Mouse (Mus musculus) mouse embryonic stem cell (cell line): Measurements from ENCODE around the gene Stk11.

ENCODE experiments used
- in situ Hi-C, 2 experiments: fragments of 300-500 bp; cut with MboI; formaldehyde crosslinking; loops; 1 replicate in 1 of 2; 3 replicates in 1 of 2; pipeline ENCODE4 v1.14.3; 2019 to 2020; ENCODE audit warnings: low sequenced_read_pairs in 2 of 2, low pct_unique_long_range_greater_than_20kb in 1 of 2, mixed read lengths in 1 of 2; ENCODE audit not compliant: unreplicated experiment in 1 of 2

The Stk11 gene

DNA sequence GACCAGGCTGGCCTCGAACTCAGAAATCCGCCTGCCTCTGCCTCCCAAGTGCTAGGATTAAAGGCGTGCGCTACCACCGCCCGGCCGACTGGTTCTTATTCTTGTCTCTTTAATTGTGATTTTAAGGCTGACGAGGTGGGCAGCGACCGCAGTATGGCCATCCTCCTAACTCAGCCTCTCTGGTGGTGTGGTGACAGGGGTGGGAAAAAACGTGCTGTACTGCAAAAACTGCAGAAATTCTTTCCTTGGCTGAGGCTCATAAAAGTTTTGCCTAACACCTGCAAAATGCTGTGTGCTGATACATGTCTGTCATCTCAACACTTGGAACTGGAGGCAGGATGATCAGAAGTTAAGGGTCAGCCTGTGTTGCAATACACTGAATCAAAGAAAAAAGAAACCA, 57.8 kb downstream of the Stk11 start:
- in situ Hi-C loops: no loop called here

DNA sequence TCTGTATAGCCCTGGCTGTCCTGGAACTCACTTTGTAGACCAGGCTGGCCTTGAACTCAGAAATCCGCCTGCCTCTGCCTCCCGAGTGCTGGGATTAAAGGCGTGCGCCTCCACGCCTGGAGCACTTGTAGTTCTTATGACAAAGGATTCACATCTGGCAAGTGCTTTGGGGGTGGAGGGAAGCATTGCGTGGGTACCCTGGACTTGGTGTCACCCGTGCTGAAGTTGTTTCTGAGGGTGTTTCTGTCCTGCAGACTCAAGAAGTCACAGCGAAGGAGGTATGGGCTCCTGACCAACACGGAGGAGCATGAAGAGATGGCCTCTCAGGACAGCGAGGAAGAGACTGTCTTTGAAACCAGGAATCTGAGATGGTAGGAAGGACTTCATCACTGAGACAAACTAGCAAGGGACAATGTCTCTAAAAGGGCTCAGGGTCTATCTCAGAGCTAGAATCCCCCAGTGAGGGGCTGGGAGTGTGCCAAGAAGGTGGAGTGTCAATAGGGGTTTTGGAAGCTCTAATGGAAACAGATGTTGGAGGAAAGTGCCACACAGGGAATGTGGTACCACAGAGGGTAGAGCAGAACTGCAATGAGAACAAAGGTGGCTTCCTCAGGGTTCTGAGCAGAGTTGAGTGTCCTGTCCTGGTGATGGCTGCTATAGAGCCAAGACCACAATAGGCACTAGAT, 58.5 kb downstream of the Stk11 start:
- in situ Hi-C loops: no loop called here

DNA sequence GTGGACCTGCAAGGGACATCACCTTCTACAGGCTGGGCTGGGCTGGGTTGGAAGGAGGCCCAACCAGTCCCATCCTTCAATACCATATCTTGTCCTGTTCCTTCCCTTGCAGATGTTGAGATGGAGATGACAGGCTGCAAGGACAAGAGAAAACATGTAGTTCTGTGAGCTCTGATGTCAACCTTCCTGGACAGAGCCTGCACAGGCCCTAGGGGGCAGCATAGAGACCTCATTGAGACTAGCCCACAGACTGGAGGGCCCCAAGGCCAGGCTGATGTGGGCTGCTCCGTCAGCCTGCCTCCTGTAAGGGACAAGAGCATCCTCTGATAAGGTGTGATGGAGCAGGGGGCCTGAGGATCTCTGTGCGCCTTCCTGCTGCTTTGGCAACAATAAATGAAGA, 59.1 kb downstream of the Stk11 start:
- in situ Hi-C loops: loop anchor here (5.0 to 25.0 kb wide), 2 partner anchors 73 to 188 kb away; partner anchors contain the start of genes Ndufs7 (in 2 of the 2) and Plk5 (in 1 of the 2)

DNA sequence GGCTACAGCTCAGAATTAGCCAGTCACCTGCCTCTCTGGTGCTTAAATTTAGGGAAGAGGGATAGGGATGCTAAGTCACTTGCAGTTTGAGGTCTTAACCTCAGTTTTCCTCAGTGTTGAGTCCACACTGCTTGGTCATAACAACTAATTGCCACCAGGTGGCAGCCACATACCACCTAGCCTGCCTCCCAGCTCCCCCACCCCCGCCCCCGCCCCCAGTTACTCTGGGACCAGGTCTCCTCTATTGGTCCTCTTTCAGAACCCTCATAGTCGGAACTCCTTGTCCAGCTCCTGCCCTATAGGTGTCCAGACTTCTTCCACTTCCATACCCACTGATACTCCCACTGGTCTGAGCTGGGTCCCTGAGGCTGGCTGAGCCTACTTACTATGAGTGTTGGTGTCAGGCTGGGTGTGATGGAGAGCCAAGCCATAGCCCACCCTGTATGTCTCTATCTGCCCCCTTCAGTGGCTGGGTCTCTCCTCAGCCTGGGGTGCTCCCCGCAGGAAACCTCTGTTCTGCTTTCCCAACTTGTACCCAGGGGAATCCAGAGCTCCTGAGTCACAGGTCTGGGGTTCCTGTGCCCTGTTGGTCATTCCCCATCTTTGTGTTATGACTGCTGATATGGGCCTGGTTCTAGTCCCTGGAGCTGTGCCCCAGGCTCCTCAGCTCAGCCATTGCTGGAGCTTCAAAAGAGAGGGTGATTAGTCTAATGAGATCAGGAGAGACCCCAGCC, 60.1 kb downstream of the Stk11 start:
- in situ Hi-C loops: loop anchor here (5.0 to 25.0 kb wide), 2 partner anchors 72 to 187 kb away; partner anchors contain the start of genes Ndufs7 (in 2 of the 2) and Plk5 (in 1 of the 2)

DNA sequence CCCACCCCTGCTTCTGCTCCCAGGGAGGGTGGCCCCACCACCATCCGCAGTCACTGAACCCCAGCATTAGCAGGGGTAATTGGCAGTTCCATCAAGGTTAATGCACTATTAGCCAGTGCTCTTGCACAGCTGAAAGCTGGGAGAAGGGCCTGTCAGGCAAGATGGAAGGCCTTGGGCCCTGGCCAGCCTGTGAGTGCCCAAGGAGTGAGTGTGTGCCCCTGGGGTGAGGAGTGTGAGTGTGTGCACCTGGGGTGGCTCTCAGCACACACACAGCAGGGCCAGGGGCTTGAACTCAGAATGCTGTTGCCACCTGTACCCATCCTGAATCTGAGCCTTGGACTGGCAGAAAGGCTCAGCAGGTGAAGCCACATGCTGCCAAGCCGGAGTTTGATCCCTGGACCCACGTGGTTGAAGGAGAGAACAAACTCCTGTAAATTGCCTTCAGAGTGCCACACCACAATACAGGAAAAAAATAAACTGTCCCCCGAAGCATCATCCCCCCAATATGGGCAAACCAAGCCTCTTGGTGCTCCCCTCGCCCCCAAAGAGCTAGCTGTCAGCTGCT, 60.7 kb downstream of the Stk11 start:
- in situ Hi-C loops: loop anchor here (5.0 to 25.0 kb wide), 2 partner anchors 71 to 186 kb away; partner anchors contain the start of genes Ndufs7 (in 2 of the 2) and Plk5 (in 1 of the 2)

DNA sequence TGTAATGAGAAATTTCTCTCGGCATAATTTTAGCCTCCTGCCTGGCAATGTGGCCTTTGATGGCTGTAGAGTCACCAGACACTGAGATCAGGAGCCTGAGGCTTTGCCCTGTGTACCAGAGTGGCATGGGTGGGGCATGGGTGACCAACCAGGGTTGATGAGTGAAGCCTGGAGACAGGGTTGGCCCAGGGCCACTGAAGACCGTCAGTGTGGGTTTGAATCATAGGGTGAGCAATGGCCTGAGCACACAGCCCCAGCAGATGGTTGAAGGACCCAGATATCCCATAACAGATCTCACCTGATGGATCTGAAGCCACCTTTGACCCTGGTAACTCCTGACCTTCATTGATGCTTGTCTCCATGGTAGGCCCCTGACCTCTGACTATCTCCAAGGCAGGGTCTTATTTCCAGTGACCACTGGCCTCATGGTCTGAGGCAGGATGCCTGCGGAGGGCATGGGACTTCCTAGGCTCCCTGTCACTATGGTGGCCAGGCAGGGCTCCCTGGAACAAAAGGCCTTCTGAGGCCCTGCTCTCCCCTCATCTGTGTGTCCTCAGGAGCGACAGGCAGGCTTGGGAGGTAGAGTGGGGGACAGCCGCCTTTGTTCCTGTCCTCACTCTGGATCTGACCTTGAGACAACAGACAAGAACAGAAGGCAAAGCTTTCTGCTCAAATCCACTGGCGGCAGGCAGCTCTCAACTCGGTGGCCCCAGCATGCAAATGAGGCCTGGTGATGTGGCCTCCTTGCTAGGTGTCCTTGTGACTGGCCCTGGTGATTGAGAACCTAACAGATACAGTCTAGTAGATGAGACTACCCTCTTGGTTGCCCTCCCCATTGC, 62.1 kb downstream of the Stk11 start:
- in situ Hi-C loops: loop anchor here (5.0 to 25.0 kb wide), 2 partner anchors 70 to 185 kb away; partner anchors contain the start of genes Ndufs7 (in 2 of the 2) and Plk5 (in 1 of the 2)

DNA sequence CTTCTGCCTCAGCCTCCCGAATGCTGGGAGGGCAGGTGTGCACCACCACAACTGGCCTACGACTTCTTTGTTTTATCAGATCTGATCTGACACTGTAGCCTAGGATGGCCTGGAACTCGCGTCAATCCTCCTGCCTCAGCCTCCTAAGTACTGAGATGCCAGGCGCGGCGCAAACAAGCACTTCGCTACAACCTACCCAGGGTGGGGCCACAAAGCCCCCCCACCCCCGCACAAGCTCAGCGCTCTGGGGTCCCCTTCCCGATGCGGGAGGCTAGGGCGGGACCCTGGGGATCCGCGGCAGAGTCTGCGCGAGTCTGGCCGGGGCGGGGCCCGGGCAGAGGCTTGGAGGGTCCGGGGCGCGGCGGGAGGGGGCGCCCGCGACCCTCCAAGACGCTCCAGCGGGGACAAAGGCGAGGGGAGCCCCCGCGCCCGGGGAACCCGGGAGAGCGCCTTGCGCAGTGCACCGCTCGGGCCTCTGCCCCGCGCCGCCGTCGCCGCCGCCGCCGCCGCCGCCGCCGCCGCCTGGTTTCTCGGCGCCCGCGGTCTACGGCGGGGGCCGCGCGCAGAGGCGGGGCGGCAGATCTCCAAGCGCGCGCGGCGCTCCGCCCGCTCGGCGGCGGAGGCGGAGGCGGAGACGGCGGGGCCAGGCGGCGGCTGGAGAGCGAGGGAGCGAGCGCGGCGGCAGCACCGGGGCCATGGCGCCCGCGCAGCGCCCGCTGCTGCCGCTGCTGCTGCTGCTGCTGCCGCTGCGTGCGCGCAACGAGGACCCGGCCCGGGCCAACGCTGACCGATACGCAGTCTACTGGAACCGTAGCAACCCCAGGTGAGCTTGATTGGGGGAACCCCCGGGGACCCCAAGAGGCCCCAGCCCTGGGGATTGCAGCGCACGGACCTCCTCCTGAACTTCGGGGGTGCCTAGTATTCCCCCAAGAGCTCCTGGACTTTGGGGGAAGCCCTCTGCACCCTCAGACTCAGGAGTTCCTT, 63.8 kb downstream of the Stk11 start, which contains the start of gene Efna2:
Gene Efna2, plus strand, starts transcription at position 415 of the 984 bp plus-strand sequence.
- in situ Hi-C loops: loop anchor here (5.0 to 25.0 kb wide), 2 partner anchors 68 to 183 kb away; partner anchors contain the start of genes Ndufs7 (in 2 of the 2) and Plk5 (in 1 of the 2)
